Mouse (Mus musculus): Measurements from ENCODE around the gene Nptx2. TPM values are rescaled to one million over a fixed set of nuclear protein-coding genes. Genes with fewer than 3 reads are reported as not detected.

Gene Nptx2
- polyA plus RNA-seq (2016; fragmentation: Nextera tagmentation; extraction: Ambion mirVana) = 0.34 and 1.4 TPM in 2 replicates

GRCm38 (mm10) chr5:144545653-144546422 is at the start of gene Nptx2:
Gene Nptx2, plus strand, starts transcription at chr5:144545902.
- H3K36me3 ChIP-seq = no peaks in the 10 kb centered on the region
- no peaks in the 10 kb centered on the region for H3K9me3 ChIP-seq (replicated peaks)
- peak; percentile 88 for DNase-seq (ENCODE audit: low spot score)
- peaks cover 75% of the 10 kb centered on the region for H3K27me3 ChIP-seq (ENCODE audit: low read depth, poor library complexity, severe bottlenecking)
- peaks cover 42% of the 10 kb centered on the region for H3K4me1 ChIP-seq
- H3K27ac ChIP-seq = peak within 1 kb of the TSS; percentile 59
- under 1% methylated on average over 98 of the region's 99 CpGs for WGBS
- H3K4me3 ChIP-seq = peak within 1 kb of the TSS; percentile 47

GRCm38 (mm10) chr5:144496481-144496880 is 49.2 kb upstream of the Nptx2 start:
- WGBS = 88% methylated on average over 7 of the region's 7 CpGs

GRCm38 (mm10) chr5:144504239-144504638 is 41.5 kb upstream of the Nptx2 start:
- no peak for DNase-seq (ENCODE audit: low spot score)
- Histone ChIP-seq H3K36me3 (no peaks in the 10 kb centered on the region), H3K4me3 (no peak overlapping the region), H3K27ac (no peak overlapping the region), H3K27me3 (ENCODE audit: low read depth, poor library complexity, severe bottlenecking) (peaks cover 18% of the 10 kb centered on the region; the same call in 1 of the 2 replicates), H3K4me1 (no peaks in the 10 kb centered on the region), H3K9me3 (replicated peaks) (no peaks in the 10 kb centered on the region)
- 94% methylated on average over 10 of the region's 10 CpGs for WGBS

More at GRCm38 (mm10) chr5:144496481-144496880, 49.2 kb upstream of the Nptx2 start:
- Histone ChIP-seq H3K27me3 (ENCODE audit: low read depth, poor library complexity, severe bottlenecking) (no peaks in the 10 kb centered on the region), H3K4me1 (no peaks in the 10 kb centered on the region), H3K27ac (no peak overlapping the region), H3K4me3 (no peak overlapping the region), H3K36me3 (no peaks in the 10 kb centered on the region), H3K9me3 (replicated peaks) (no peaks in the 10 kb centered on the region)
- no peak for DNase-seq (ENCODE audit: low spot score)

- Histone ChIP-seq H3K27ac (no peak overlapping the region), H3K4me3 (no peak overlapping the region), H3K36me3 (no peaks in the 10 kb centered on the region), H3K9me3 (replicated peaks) (no peaks in the 10 kb centered on the region), H3K4me1 (no peaks in the 10 kb centered on the region), H3K27me3 (ENCODE audit: low read depth, poor library complexity, severe bottlenecking) (peaks cover 18% of the 10 kb centered on the region; the same call in 1 of the 2 replicates)
- WGBS = 92% methylated on average over 2 of the region's 2 CpGs
- DNase-seq (ENCODE audit: low spot score) = no peak
These were observed 40.0 kb upstream of the Nptx2 start for GRCm38 (mm10) chr5:144505731-144506130.

GRCm38 (mm10) chr5:144506156-144506555 is 39.5 kb upstream of the Nptx2 start:
- H3K9me3 ChIP-seq (replicated peaks) = no peaks in the 10 kb centered on the region
- no peaks in the 10 kb centered on the region for H3K4me1 ChIP-seq
- 80% methylated on average over 4 of the region's 4 CpGs for WGBS
- no peaks in the 10 kb centered on the region for H3K36me3 ChIP-seq
- no peak for DNase-seq (ENCODE audit: low spot score)
- H3K4me3 ChIP-seq = no peak overlapping the region
- H3K27ac ChIP-seq = no peak overlapping the region
- H3K27me3 ChIP-seq (ENCODE audit: low read depth, poor library complexity, severe bottlenecking) = peaks cover 18% of the 10 kb centered on the region; the same call in 1 of the 2 replicates

GRCm38 (mm10) chr5:144506689-144507552 is 38.8 kb upstream of the Nptx2 start:
- 33% methylated on average over 26 of the region's 26 CpGs for WGBS
- H3K36me3 ChIP-seq = no peaks in the 10 kb centered on the region
- no peak overlapping the region for H3K27ac ChIP-seq
- no peak overlapping the region for H3K4me3 ChIP-seq
- no peak for DNase-seq (ENCODE audit: low spot score)
- no peaks in the 10 kb centered on the region for H3K4me1 ChIP-seq
- H3K9me3 ChIP-seq (replicated peaks) = no peaks in the 10 kb centered on the region
- peaks cover 18% of the 10 kb centered on the region; the same call in 1 of the 2 replicates for H3K27me3 ChIP-seq (ENCODE audit: low read depth, poor library complexity, severe bottlenecking)

- H3K27me3 ChIP-seq (ENCODE audit: low read depth, poor library complexity, severe bottlenecking) = peaks cover 18% of the 10 kb centered on the region; the same call in 1 of the 2 replicates
- no peak overlapping the region for H3K4me3 ChIP-seq
- H3K27ac ChIP-seq = no peak overlapping the region
- 62% methylated on average over 7 of the region's 7 CpGs for WGBS
- DNase-seq (ENCODE audit: low spot score) = no peak
- H3K36me3 ChIP-seq = no peaks in the 10 kb centered on the region
- no peaks in the 10 kb centered on the region for H3K4me1 ChIP-seq
- no peaks in the 10 kb centered on the region for H3K9me3 ChIP-seq (replicated peaks)
These were observed 36.3 kb upstream of the Nptx2 start for GRCm38 (mm10) chr5:144509431-144509830.

- peak; percentile 36 for DNase-seq (ENCODE audit: low spot score)
These were observed 31.0 kb upstream of the Nptx2 start for GRCm38 (mm10) chr5:144514738-144515137.

GRCm38 (mm10) chr5:144515241-144515640 is 30.5 kb upstream of the Nptx2 start:
- Histone ChIP-seq H3K4me1 (no peaks in the 10 kb centered on the region), H3K27ac (no peak overlapping the region), H3K9me3 (replicated peaks) (no peaks in the 10 kb centered on the region), H3K27me3 (ENCODE audit: low read depth, poor library complexity, severe bottlenecking) (no peaks in the 10 kb centered on the region), H3K4me3 (no peak overlapping the region), H3K36me3 (no peaks in the 10 kb centered on the region)
- DNase-seq (ENCODE audit: low spot score) = no peak
- 86% methylated on average over 4 of the region's 4 CpGs for WGBS

More at GRCm38 (mm10) chr5:144514738-144515137, 31.0 kb upstream of the Nptx2 start:
- Histone ChIP-seq H3K4me1 (no peaks in the 10 kb centered on the region), H3K9me3 (replicated peaks) (no peaks in the 10 kb centered on the region), H3K4me3 (no peak overlapping the region), H3K36me3 (no peaks in the 10 kb centered on the region), H3K27me3 (ENCODE audit: low read depth, poor library complexity, severe bottlenecking) (no peaks in the 10 kb centered on the region), H3K27ac (no peak overlapping the region)
- WGBS = 68% methylated on average over 6 of the region's 6 CpGs

GRCm38 (mm10) chr5:144520096-144520495 is 25.6 kb upstream of the Nptx2 start:
- 32% methylated on average over 3 of the region's 3 CpGs for WGBS
- H3K27me3 ChIP-seq (ENCODE audit: low read depth, poor library complexity, severe bottlenecking) = no peaks in the 10 kb centered on the region
- DNase-seq (ENCODE audit: low spot score) = no peak
- H3K9me3 ChIP-seq (replicated peaks) = no peaks in the 10 kb centered on the region
- H3K36me3 ChIP-seq = no peaks in the 10 kb centered on the region
- H3K27ac ChIP-seq = no peak overlapping the region
- H3K4me1 ChIP-seq = no peaks in the 10 kb centered on the region
- H3K4me3 ChIP-seq = no peak overlapping the region

- no peak for DNase-seq (ENCODE audit: low spot score)
- Histone ChIP-seq H3K4me3 (no peak overlapping the region), H3K9me3 (replicated peaks) (no peaks in the 10 kb centered on the region), H3K27ac (no peak overlapping the region), H3K36me3 (no peaks in the 10 kb centered on the region), H3K4me1 (0 out of 2 replicates have a peak, but pooled peaks cover 3% of the 10 kb centered on the region), H3K27me3 (ENCODE audit: low read depth, poor library complexity, severe bottlenecking) (no peaks in the 10 kb centered on the region)
- WGBS = 88% methylated on average over 10 of the region's 10 CpGs
These were observed 20.9 kb upstream of the Nptx2 start for GRCm38 (mm10) chr5:144524774-144525173.

- no peaks in the 10 kb centered on the region for H3K9me3 ChIP-seq (replicated peaks)
- H3K27me3 ChIP-seq (ENCODE audit: low read depth, poor library complexity, severe bottlenecking) = no peaks in the 10 kb centered on the region
- H3K27ac ChIP-seq = no peak overlapping the region
- H3K4me3 ChIP-seq = no peak overlapping the region
- H3K4me1 ChIP-seq = 0 out of 2 replicates have a peak, but pooled peaks cover 3% of the 10 kb centered on the region
- no peaks in the 10 kb centered on the region for H3K36me3 ChIP-seq
- WGBS = 94% methylated on average over 11 of the region's 11 CpGs
- no peak for DNase-seq (ENCODE audit: low spot score)
These were observed 16.6 kb upstream of the Nptx2 start for GRCm38 (mm10) chr5:144529123-144529522.
